Mouse (Mus musculus) lung, postnatal 0 days (tissue): ENCODE results near the gene Ppp2r2d. TPM values are rescaled to one million over a fixed set of nuclear protein-coding genes. Genes with fewer than 3 reads are reported as not detected.

Experiments
- ATAC-seq: fragments of 200-750 bp; cut with Nextera tagmentation; 2 replicates; pipeline ENCODE4 v1.8.0; 2017; ENCODE audit warnings: moderate library complexity
- DNase-seq: peaks from one replicate; pipeline ENCODE4 v3.0.0-alpha.2; 2016; ENCODE audit warnings: low spot score
- H3K27ac ChIP-seq: fragments of 300-500 bp; sonication (generic); 2 replicates; pipeline ENCODE4 v1.5.1; 2014; ENCODE audit warnings: antibody characterized with exemption, mild to moderate bottlenecking, low read length, mixed read lengths
- H3K27me3 ChIP-seq: fragments of 300-500 bp; sonication (generic); replicated peaks from 2 replicates; pipeline ENCODE4 v1.6.1; 2014; ENCODE audit warnings: low read length, mixed read lengths; ENCODE audit not compliant: insufficient read depth
- H3K36me3 ChIP-seq: fragments of 300-500 bp; sonication (generic); 2 replicates; pipeline ENCODE4 v1.6.1; 2014; ENCODE audit warnings: low read length, mixed read lengths; ENCODE audit not compliant: insufficient read depth
- H3K4me1 ChIP-seq: fragments of 300-500 bp; sonication (generic); 2 replicates; pipeline ENCODE4 v1.6.1; 2014; ENCODE audit warnings: antibody characterized with exemption, low read depth, low read length, mixed read lengths; ENCODE audit not compliant: insufficient read depth
- H3K4me2 ChIP-seq: fragments of 300-500 bp; sonication (generic); replicated peaks from 2 replicates; pipeline ENCODE4 v1.6.1; 2014; ENCODE audit warnings: low read depth, mild to moderate bottlenecking, low read length, moderate library complexity, mixed read lengths
- H3K4me3 ChIP-seq: fragments of 300-500 bp; sonication (generic); 2 replicates; pipeline ENCODE4 v1.5.1; 2014; ENCODE audit warnings: low read depth, low read length
- H3K9ac ChIP-seq: fragments of 300-500 bp; sonication (generic); replicated peaks from 2 replicates; pipeline ENCODE4 v1.6.1; 2014; ENCODE audit warnings: low read depth, mild to moderate bottlenecking
- H3K9me3 ChIP-seq: fragments of 300-500 bp; sonication (generic); 2 replicates; pipeline ENCODE4 v1.6.1; 2016; ENCODE audit warnings: low read length, mixed read lengths
- CTCF ChIP-seq: IDR thresholded peaks from 2 replicates; pipeline ENCODE4 v1.5.1; 2016; ENCODE audit warnings: antibody characterized with exemption, mild to moderate bottlenecking
- EP300 ChIP-seq: IDR thresholded peaks from 2 replicates; pipeline ENCODE4 v1.6.1; 2016; ENCODE audit warnings: antibody characterized with exemption, mild to moderate bottlenecking, control low read depth
- WGBS: fragments of 180-500 bp; shearing (Covaris S2); extraction: QIAGEN DNeasy Blood & Tissue Kit; methylation state at CpG from one replicate; pipeline ENCODE4 v1.1.7; 2014; 5-methylcytosine and 5-hydroxymethylcytosine counted together
- polyA plus RNA-seq: library from polyadenylated mRNA; unstranded; fragments of >200 nt; fragmentation: Nextera tagmentation; extraction: Ambion mirVana; gene quantifications from 2 replicates; pipeline ENCODE4 v1.2.1, GENCODE M21; 2015

Gene Ppp2r2d
- polyA plus RNA-seq, 1 experiment from 2014 or later, result 29.5 TPM

GRCm38 (mm10) chr7:138845111-138845510 lies 768 bp upstream of the Ppp2r2d start:
- ATAC-seq (no peak), DNase-seq (peak; percentile 26)
- Histone ChIP-seq H3K9me3 (no peaks in the 10 kb centered on the region), H3K27me3 (no peaks in the 10 kb centered on the region), H3K9ac (peak overlapping the region; percentile 34; the same call in 1 of the 2 replicates), H3K36me3 (no peaks in the 10 kb centered on the region), H3K4me3 (peak overlapping the region; percentile 99), H3K4me2 (peak overlapping the region; percentile 91), H3K4me1 (peaks cover 19% of the 10 kb centered on the region), H3K27ac (peak overlapping the region; percentile 98)
- no peak for TF ChIP-seq EP300
- TF ChIP-seq CTCF, result no peak
- 33% methylated on average over 8 of the region's 8 CpGs for WGBS

- peak overlapping the region; percentile 98 for H3K27ac ChIP-seq
- peak overlapping the region; percentile 91 for H3K4me2 ChIP-seq
- H3K9ac ChIP-seq, result peak overlapping the region; percentile 97
- DNase-seq (peak; percentile 76), ATAC-seq (peak; percentile 83)
- WGBS, result 4% methylated on average over 44 of the region's 61 CpGs
- no peaks in the 10 kb centered on the region for H3K27me3 ChIP-seq
- peaks cover 19% of the 10 kb centered on the region for H3K4me1 ChIP-seq
- no peaks in the 10 kb centered on the region for H3K36me3 ChIP-seq
- no peaks in the 10 kb centered on the region for H3K9me3 ChIP-seq
- TF ChIP-seq CTCF (no peak), EP300 (no peak)
- H3K4me3 ChIP-seq, result peak overlapping the region; percentile 99
These were observed 668 bp downstream of the Ppp2r2d start for GRCm38 (mm10) chr7:138846502-138846991.

GRCm38 (mm10) chr7:138847316-138848027 lies 1.6 kb downstream of the Ppp2r2d start:
- H3K27ac ChIP-seq, result 0 out of 2 replicates have a peak overlapping the region, but pooled peaks have one; percentile 98
- H3K27me3 ChIP-seq, result no peaks in the 10 kb centered on the region
- H3K4me2 ChIP-seq, result peak overlapping the region; percentile 91
- peaks cover 19% of the 10 kb centered on the region for H3K4me1 ChIP-seq
- peak overlapping the region; percentile 99 for H3K4me3 ChIP-seq
- no peaks in the 10 kb centered on the region for H3K9me3 ChIP-seq
- no peak for TF ChIP-seq EP300
- TF ChIP-seq CTCF, result no peak
- H3K36me3 ChIP-seq, result peaks cover 5% of the 10 kb centered on the region; the same call in 1 of the 2 replicates
- peak overlapping the region; percentile 97 for H3K9ac ChIP-seq
- DNase-seq, result no peak
- no peak for ATAC-seq
- WGBS, result 24% methylated on average over 13 of the region's 13 CpGs

GRCm38 (mm10) chr7:138848028-138848920 lies 2.4 kb downstream of the Ppp2r2d start:
- whole genome bisulfite sequencing, result 74% methylated on average over 7 of the region's 7 CpGs
- H3K4me3 ChIP-seq, result no peak overlapping the region
- no peak for TF ChIP-seq EP300
- TF ChIP-seq CTCF, result no peak

GRCm38 (mm10) chr7:138850083-138850482 lies 4.2 kb downstream of the Ppp2r2d start:
- Histone ChIP-seq H3K4me2 (no peak overlapping the region), H3K27ac (no peak overlapping the region), H3K36me3 (peaks cover 5% of the 10 kb centered on the region; the same call in 1 of the 2 replicates), H3K4me3 (no peak overlapping the region), H3K4me1 (peaks cover 9% of the 10 kb centered on the region), H3K27me3 (no peaks in the 10 kb centered on the region), H3K9me3 (no peaks in the 10 kb centered on the region), H3K9ac (no peak overlapping the region)
- DNase-seq, result no peak
- no peak for ATAC-seq
- TF ChIP-seq EP300, result no peak
- TF ChIP-seq CTCF, result no peak

More at GRCm38 (mm10) chr7:138848028-138848920, 2.4 kb downstream of the Ppp2r2d start:
- no peak overlapping the region for H3K27ac ChIP-seq
- no peaks in the 10 kb centered on the region for H3K9me3 ChIP-seq
- peaks cover 5% of the 10 kb centered on the region; the same call in 1 of the 2 replicates for H3K36me3 ChIP-seq
- H3K4me1 ChIP-seq, result peaks cover 19% of the 10 kb centered on the region
- no peaks in the 10 kb centered on the region for H3K27me3 ChIP-seq
- DNase-seq (no peak), ATAC-seq (no peak)
- H3K9ac ChIP-seq, result no peak overlapping the region
- H3K4me2 ChIP-seq, result peak overlapping the region; percentile 91; the same call in 1 of the 2 replicates
